Mouse (Mus musculus) heart, embryonic 15.5 days (tissue): ENCODE data around the gene Ppdpf. TPM values are rescaled to one million over a fixed set of nuclear protein-coding genes. Genes with fewer than 3 reads are reported as not detected.

Experiments
- polyA plus RNA-seq: library from polyadenylated mRNA; unstranded; fragments of >200 nt; fragmentation: Nextera tagmentation; extraction: Ambion mirVana; gene quantifications from 2 replicates; pipeline ENCODE4 v1.2.1, GENCODE M21; 2015

Ppdpf gene
- polyA plus RNA-seq, 1 experiment from 2014 or later = 146 TPM

Other genes with a start within 250 kb of the Ppdpf start
- gene Nkain4, start 232.5 kb upstream of the Ppdpf start, polyA plus RNA-seq = 38.2 and 49.5 TPM in 2 replicates
- gene Arfgap1, start 220.0 kb upstream of the Ppdpf start, polyA plus RNA-seq = 71.8 and 92.4 TPM in 2 replicates
- gene Col20a1, start 200.7 kb upstream of the Ppdpf start, polyA plus RNA-seq = 0.04 and 0.43 TPM in 2 replicates
- gene Chrna4, start 143.7 kb upstream of the Ppdpf start, polyA plus RNA-seq = 0.28 and 0.75 TPM in 2 replicates
- 0.03 and 0.65 TPM in 2 replicates for gene Kcnq2, start 51.9 kb upstream of the Ppdpf start, polyA plus RNA-seq
- gene Eef1a2, start 30.2 kb upstream of the Ppdpf start, polyA plus RNA-seq = 12.1 and 13.2 TPM in 2 replicates
- gene Ptk6, start 15.5 kb downstream of the Ppdpf start, polyA plus RNA-seq = 0.05 TPM in 1 of 2 replicates, not detected in the other
- 0.09 and 0.10 TPM in 2 replicates for gene Srms, start 25.9 kb downstream of the Ppdpf start, polyA plus RNA-seq
- 0.10 TPM in 1 of 2 replicates, not detected in the other for gene Fndc11, start 32.8 kb downstream of the Ppdpf start, polyA plus RNA-seq
- 0.87 and 1.9 TPM in 2 replicates for gene Helz2, start 54.8 kb downstream of the Ppdpf start, polyA plus RNA-seq
- gene Gmeb2, start 100.8 kb downstream of the Ppdpf start, polyA plus RNA-seq = 7.4 and 9.5 TPM in 2 replicates
- gene Stmn3, start 127.3 kb downstream of the Ppdpf start, polyA plus RNA-seq = 0.89 and 13.4 TPM in 2 replicates
- gene Rtel1, start 132.5 kb downstream of the Ppdpf start, polyA plus RNA-seq = 18.0 and 27.9 TPM in 2 replicates
- gene Zgpat, start 177.7 kb downstream of the Ppdpf start, polyA plus RNA-seq = 24.1 and 32.2 TPM in 2 replicates
- 53.2 and 59.4 TPM in 2 replicates for gene Arfrp1, start 178.2 kb downstream of the Ppdpf start, polyA plus RNA-seq
- 12.0 and 18.9 TPM in 2 replicates for gene Lime1, start 192.8 kb downstream of the Ppdpf start, polyA plus RNA-seq